Mouse (Mus musculus): ENCODE data around the gene Clcn6. TPM values are rescaled to one million over a fixed set of nuclear protein-coding genes. Genes with fewer than 3 reads are reported as not detected.

Gene Clcn6
- polyA plus RNA-seq, 1 experiment from 2014 or later: 5.8 TPM

GRCm38 (mm10) chr4:147976237-147976636, 62.4 kb downstream of the Clcn6 start:
- no peak overlapping the region for H3K27ac ChIP-seq (replicated peaks)
- H3K9ac ChIP-seq: no peak overlapping the region
- no peaks in the 10 kb centered on the region for H3K9me3 ChIP-seq
- ATAC-seq (ENCODE audit: extremely low read depth, insufficient number of reproducible peaks, low FRiP score, low TSS enrichment): no peak
- H3K4me2 ChIP-seq: no peak overlapping the region
- no peak overlapping the region for H3K4me3 ChIP-seq
- no peaks in the 10 kb centered on the region for H3K36me3 ChIP-seq
- H3K4me1 ChIP-seq: no peaks in the 10 kb centered on the region
- peaks cover 31% of the 10 kb centered on the region for H3K27me3 ChIP-seq (replicated peaks)
- WGBS: 30% methylated on average over 3 of the region's 3 CpGs

- WGBS: 3% methylated on average over 9 of the region's 9 CpGs
- peak overlapping the region; percentile 27 for H3K4me3 ChIP-seq
- peak overlapping the region; percentile 85 for H3K27ac ChIP-seq (replicated peaks)
- H3K27me3 ChIP-seq (replicated peaks): peaks cover 63% of the 10 kb centered on the region
- peaks cover 46% of the 10 kb centered on the region for H3K4me1 ChIP-seq
- no peaks in the 10 kb centered on the region for H3K36me3 ChIP-seq
- peak; percentile 49 for ATAC-seq (ENCODE audit: extremely low read depth, insufficient number of reproducible peaks, low FRiP score, low TSS enrichment)
- peak overlapping the region; percentile 56 for H3K4me2 ChIP-seq
- peak overlapping the region; percentile 64 for H3K9ac ChIP-seq
- H3K9me3 ChIP-seq: no peaks in the 10 kb centered on the region
Measured at GRCm38 (mm10) chr4:147969337-147969736, 69.3 kb downstream of the Clcn6 start.

GRCm38 (mm10) chr4:147968816-147969215, 69.8 kb downstream of the Clcn6 start:
- H3K4me1 ChIP-seq: peaks cover 51% of the 10 kb centered on the region
- no peaks in the 10 kb centered on the region for H3K9me3 ChIP-seq
- 39% methylated on average over 2 of the region's 2 CpGs for WGBS
- H3K4me2 ChIP-seq: peak overlapping the region; percentile 56
- H3K36me3 ChIP-seq: no peaks in the 10 kb centered on the region
- peaks cover 66% of the 10 kb centered on the region for H3K27me3 ChIP-seq (replicated peaks)
- H3K4me3 ChIP-seq: peak overlapping the region; percentile 27
- no peak for ATAC-seq (ENCODE audit: extremely low read depth, insufficient number of reproducible peaks, low FRiP score, low TSS enrichment)
- H3K9ac ChIP-seq: peak overlapping the region; percentile 44
- peak overlapping the region; percentile 85 for H3K27ac ChIP-seq (replicated peaks)

- peak overlapping the region; percentile 83 for H3K27ac ChIP-seq (replicated peaks)
- H3K36me3 ChIP-seq: no peaks in the 10 kb centered on the region
- peaks cover 71% of the 10 kb centered on the region for H3K4me1 ChIP-seq
- peak overlapping the region; percentile 39 for H3K4me2 ChIP-seq
- peak overlapping the region; percentile 34 for H3K9ac ChIP-seq
- no peak overlapping the region for H3K4me3 ChIP-seq
- H3K27me3 ChIP-seq (replicated peaks): peaks cover 71% of the 10 kb centered on the region
- peak; percentile 50; the same call in 1 of the 2 replicates for ATAC-seq (ENCODE audit: extremely low read depth, insufficient number of reproducible peaks, low FRiP score, low TSS enrichment)
- 26% methylated on average over 7 of the region's 7 CpGs for WGBS
- H3K9me3 ChIP-seq: no peaks in the 10 kb centered on the region
Measured at GRCm38 (mm10) chr4:147965712-147966111, 72.9 kb downstream of the Clcn6 start.

- Histone ChIP-seq H3K4me3 (peak overlapping the region; percentile 6; the same call in 1 of the 2 replicates), H3K27ac (replicated peaks) (peak overlapping the region; percentile 87), H3K27me3 (replicated peaks) (peaks cover 63% of the 10 kb centered on the region), H3K4me2 (peak overlapping the region; percentile 44), H3K9me3 (no peaks in the 10 kb centered on the region), H3K4me1 (peaks cover 56% of the 10 kb centered on the region), H3K36me3 (no peaks in the 10 kb centered on the region), H3K9ac (peak overlapping the region; percentile 54; the same call in 1 of the 2 replicates)
- ATAC-seq (ENCODE audit: extremely low read depth, insufficient number of reproducible peaks, low FRiP score, low TSS enrichment): peak; percentile 27; the same call in 1 of the 2 replicates
- 46% methylated on average over 15 of the region's 15 CpGs for WGBS
Measured at GRCm38 (mm10) chr4:147963623-147964022, 75.0 kb downstream of the Clcn6 start.

GRCm38 (mm10) chr4:147962781-147963180, 75.8 kb downstream of the Clcn6 start:
- H3K27me3 ChIP-seq (replicated peaks): peaks cover 65% of the 10 kb centered on the region
- 0 out of 2 replicates have a peak overlapping the region, but pooled peaks have one; percentile 54 for H3K9ac ChIP-seq
- H3K9me3 ChIP-seq: no peaks in the 10 kb centered on the region
- ATAC-seq (ENCODE audit: extremely low read depth, insufficient number of reproducible peaks, low FRiP score, low TSS enrichment): no peak
- H3K4me3 ChIP-seq: no peak overlapping the region; the same call in 1 of the 2 replicates
- no peaks in the 10 kb centered on the region for H3K36me3 ChIP-seq
- 51% methylated on average over 6 of the region's 6 CpGs for WGBS
- peak overlapping the region; percentile 44 for H3K4me2 ChIP-seq
- peak overlapping the region; percentile 87 for H3K27ac ChIP-seq (replicated peaks)
- peaks cover 56% of the 10 kb centered on the region for H3K4me1 ChIP-seq

- Histone ChIP-seq H3K9ac (no peak overlapping the region), H3K4me2 (no peak overlapping the region), H3K9me3 (no peaks in the 10 kb centered on the region), H3K27me3 (replicated peaks) (peaks cover 46% of the 10 kb centered on the region), H3K27ac (replicated peaks) (no peak overlapping the region), H3K4me1 (peaks cover 33% of the 10 kb centered on the region), H3K4me3 (no peak overlapping the region), H3K36me3 (no peaks in the 10 kb centered on the region)
- no peak for ATAC-seq (ENCODE audit: extremely low read depth, insufficient number of reproducible peaks, low FRiP score, low TSS enrichment)
- 25% methylated on average over 6 of the region's 6 CpGs for WGBS
Measured at GRCm38 (mm10) chr4:147959881-147960831, 78.5 kb downstream of the Clcn6 start.

- H3K27me3 ChIP-seq (replicated peaks): peaks cover 28% of the 10 kb centered on the region
- H3K4me1 ChIP-seq: peaks cover 10% of the 10 kb centered on the region
- no peaks in the 10 kb centered on the region for H3K9me3 ChIP-seq
- no peak overlapping the region for H3K4me3 ChIP-seq
- no peaks in the 10 kb centered on the region for H3K36me3 ChIP-seq
- H3K27ac ChIP-seq (replicated peaks): no peak overlapping the region
- H3K4me2 ChIP-seq: no peak overlapping the region
- 39% methylated on average over 11 of the region's 11 CpGs for WGBS
- ATAC-seq (ENCODE audit: extremely low read depth, insufficient number of reproducible peaks, low FRiP score, low TSS enrichment): no peak
- H3K9ac ChIP-seq: no peak overlapping the region
Measured at GRCm38 (mm10) chr4:147957141-147957540, 81.5 kb downstream of the Clcn6 start.

Other genes with a start within 250 kb of the Clcn6 start
- gene Zfp984, start 229.0 kb downstream of the Clcn6 start, polyA plus RNA-seq (2015; fragmentation: Nextera tagmentation; extraction: Ambion mirVana): 8.5 and 9.1 TPM in 2 replicates
- gene Zfp933, start 190.5 kb downstream of the Clcn6 start, polyA plus RNA-seq (2015; fragmentation: Nextera tagmentation; extraction: Ambion mirVana): 3.6 and 3.9 TPM in 2 replicates
- gene Miip, start 170.0 kb downstream of the Clcn6 start, polyA plus RNA-seq (2015; fragmentation: Nextera tagmentation; extraction: Ambion mirVana): 27.2 and 27.6 TPM in 2 replicates
- gene Fv1, start 169.8 kb downstream of the Clcn6 start, polyA plus RNA-seq (2015; fragmentation: Nextera tagmentation; extraction: Ambion mirVana): 7.5 and 8.0 TPM in 2 replicates
- 102 and 105 TPM in 2 replicates for gene Mfn2, start 134.1 kb downstream of the Clcn6 start, polyA plus RNA-seq (2015; fragmentation: Nextera tagmentation; extraction: Ambion mirVana)
- gene Plod1, start 102.1 kb downstream of the Clcn6 start, polyA plus RNA-seq (2015; fragmentation: Nextera tagmentation; extraction: Ambion mirVana): 43.7 and 49.2 TPM in 2 replicates
- gene 2510039O18Rik, start 97.9 kb downstream of the Clcn6 start, polyA plus RNA-seq (2015; fragmentation: Nextera tagmentation; extraction: Ambion mirVana): 12.4 and 13.0 TPM in 2 replicates
- 187 and 230 TPM in 2 replicates for gene Nppb, start 53.0 kb downstream of the Clcn6 start, polyA plus RNA-seq (2015; fragmentation: Nextera tagmentation; extraction: Ambion mirVana)
- gene Nppa, start 38.1 kb downstream of the Clcn6 start, polyA plus RNA-seq (2015; fragmentation: Nextera tagmentation; extraction: Ambion mirVana): 4,587 and 5,670 TPM in 2 replicates
- 11.4 and 11.7 TPM in 2 replicates for gene Mthfr, start 256 bp upstream of the Clcn6 start, polyA plus RNA-seq (2015; fragmentation: Nextera tagmentation; extraction: Ambion mirVana)
- gene Agtrap, start 49.2 kb upstream of the Clcn6 start, polyA plus RNA-seq (2015; fragmentation: Nextera tagmentation; extraction: Ambion mirVana): 15.4 and 17.6 TPM in 2 replicates
- gene Mad2l2, start 91.6 kb upstream of the Clcn6 start, polyA plus RNA-seq (2015; fragmentation: Nextera tagmentation; extraction: Ambion mirVana): 33.3 and 39.0 TPM in 2 replicates
- 0.03 and 0.05 TPM in 2 replicates for gene Draxin, start 91.9 kb upstream of the Clcn6 start, polyA plus RNA-seq (2015; fragmentation: Nextera tagmentation; extraction: Ambion mirVana)
- 18.6 and 19.6 TPM in 2 replicates for gene Fbxo6, start 113.3 kb upstream of the Clcn6 start, polyA plus RNA-seq (2015; fragmentation: Nextera tagmentation; extraction: Ambion mirVana)
- gene Fbxo44, start 121.7 kb upstream of the Clcn6 start, polyA plus RNA-seq (2015; fragmentation: Nextera tagmentation; extraction: Ambion mirVana): 20.9 and 26.9 TPM in 2 replicates
- gene Fbxo2, start 121.8 kb upstream of the Clcn6 start, polyA plus RNA-seq (2015; fragmentation: Nextera tagmentation; extraction: Ambion mirVana): 1.0 and 1.6 TPM in 2 replicates
- gene Disp3, start 249.1 kb upstream of the Clcn6 start, polyA plus RNA-seq (2015; fragmentation: Nextera tagmentation; extraction: Ambion mirVana): 0.03 TPM in 2 replicates

Data from heart, embryonic 13.5 days (tissue).